Mouse (Mus musculus) right cerebral cortex, postnatal 36 days (tissue): ENCODE data around the gene Gm49318.

Experiments
- DNase-seq, 2 experiments: peaks; one replicate each; pipeline ENCODE4 v3.0.0; 2022; ENCODE audit warnings: low spot score in 2 of 2, mixed read lengths in 1 of 2

Gene Gm49318

DNA sequence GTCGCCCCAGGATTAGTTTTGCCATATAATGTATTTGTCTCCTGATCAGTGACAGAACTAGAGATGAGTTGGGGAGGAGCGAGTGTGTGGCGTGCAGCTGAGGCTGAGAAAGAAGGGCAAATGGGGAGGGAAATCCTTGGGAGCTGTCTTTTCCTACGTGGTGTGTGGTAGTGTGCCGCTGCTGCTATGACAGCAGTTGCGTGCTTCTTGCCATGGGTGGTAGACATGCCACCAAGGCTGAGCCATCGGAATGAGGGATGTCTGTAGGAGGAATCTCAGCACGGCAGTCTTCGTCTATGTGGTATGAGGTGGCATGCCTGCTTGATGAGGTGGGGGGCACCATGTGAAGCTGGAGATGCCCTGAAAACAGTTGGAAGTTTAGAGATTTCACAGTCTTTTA, 40.7 kb downstream of the Gm49318 start:
- DNase-seq = no peak

DNA sequence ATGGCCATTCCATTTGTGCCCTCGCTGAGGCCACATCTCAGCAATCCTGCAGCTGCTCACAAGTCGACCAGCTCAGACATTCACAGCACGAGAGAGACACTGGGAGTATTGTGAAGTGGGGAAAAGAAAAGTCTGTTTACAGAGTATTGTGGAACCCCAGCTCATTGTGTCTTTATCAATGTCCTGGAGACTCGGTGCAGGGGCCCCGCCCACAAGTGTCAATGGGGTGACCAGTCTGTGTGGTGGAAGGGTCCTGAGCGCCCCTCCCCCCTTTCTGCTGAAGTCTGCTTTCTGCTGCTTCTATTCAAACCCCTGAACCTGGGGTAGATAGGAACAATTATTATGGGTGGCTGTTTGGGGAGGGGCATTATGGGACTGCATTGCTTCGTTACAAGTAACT, 42.6 kb downstream of the Gm49318 start:
- no peak for DNase-seq

DNA sequence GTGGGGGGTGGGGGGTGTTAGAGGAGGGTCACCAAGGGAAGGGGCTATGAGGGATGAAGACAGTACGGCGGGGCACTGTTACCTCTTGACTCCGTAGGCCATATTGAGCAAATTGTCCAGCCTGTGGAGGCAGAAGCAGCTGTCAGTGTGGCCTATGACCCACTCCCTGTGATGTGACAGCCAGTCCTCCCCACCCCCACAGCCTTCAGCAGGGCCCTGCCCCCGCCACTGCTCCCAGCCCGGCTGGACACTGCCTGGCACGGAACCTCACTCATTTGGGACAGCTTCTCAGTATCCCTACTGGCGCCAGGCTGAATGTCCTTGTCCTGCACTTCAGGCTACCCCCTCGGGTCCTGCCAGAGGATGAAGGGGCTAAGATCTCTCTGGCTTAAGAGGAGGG, 46.5 kb downstream of the Gm49318 start:
- DNase-seq = no peak

- no peak for DNase-seq
These were observed 53.7 kb downstream of the Gm49318 start for GRCm38 (mm10) chr9:22017208-22017825.

GRCm38 (mm10) chr9:22016245-22016644, 54.8 kb downstream of the Gm49318 start:
- no peak for DNase-seq

DNA sequence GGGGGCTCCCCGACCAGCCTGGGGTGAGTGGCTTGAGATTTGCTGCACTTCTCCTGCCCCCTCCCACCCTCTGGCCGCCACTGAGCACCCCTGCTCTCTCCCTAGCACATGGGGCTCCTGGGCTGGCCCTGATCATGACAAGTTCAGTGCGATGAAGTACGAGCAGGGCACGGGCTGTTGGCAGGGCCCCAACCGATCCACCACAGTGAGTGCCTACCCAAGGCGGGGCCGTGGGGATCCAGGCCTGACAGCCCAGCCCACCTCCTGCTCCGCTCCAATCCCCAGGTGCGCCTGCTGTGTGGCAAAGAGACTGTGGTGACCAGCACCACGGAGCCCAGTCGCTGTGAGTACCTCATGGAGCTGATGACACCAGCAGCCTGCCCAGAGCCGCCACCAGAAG, 58.3 kb downstream of the Gm49318 start:
- no peak for DNase-seq

GRCm38 (mm10) chr9:22011055-22011454, 60.0 kb downstream of the Gm49318 start:
- no peak for DNase-seq

DNA sequence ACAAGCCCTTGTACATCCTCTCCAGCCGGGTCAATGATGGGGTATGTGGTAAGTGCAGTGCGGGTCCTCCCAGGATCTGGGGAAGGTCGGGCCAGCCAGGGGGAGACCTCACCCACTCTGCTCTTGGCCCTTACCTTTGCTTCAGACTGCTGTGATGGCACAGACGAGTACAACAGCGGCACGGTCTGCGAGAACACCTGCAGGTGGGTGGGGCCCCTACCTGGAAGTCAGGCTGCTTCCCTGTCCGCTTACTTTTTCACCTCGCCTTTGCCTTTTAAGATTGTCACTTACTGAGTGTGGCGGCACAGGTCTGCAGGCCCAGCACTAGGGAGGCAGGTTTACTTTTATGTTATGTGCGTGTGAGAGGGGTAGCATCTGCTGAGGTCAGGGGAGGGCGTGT, 66.5 kb downstream of the Gm49318 start:
- no peak for DNase-seq

- peak; percentile 39 to 44 for DNase-seq
These were observed 67.9 kb downstream of the Gm49318 start for GRCm38 (mm10) chr9:22003163-22003554.

DNA sequence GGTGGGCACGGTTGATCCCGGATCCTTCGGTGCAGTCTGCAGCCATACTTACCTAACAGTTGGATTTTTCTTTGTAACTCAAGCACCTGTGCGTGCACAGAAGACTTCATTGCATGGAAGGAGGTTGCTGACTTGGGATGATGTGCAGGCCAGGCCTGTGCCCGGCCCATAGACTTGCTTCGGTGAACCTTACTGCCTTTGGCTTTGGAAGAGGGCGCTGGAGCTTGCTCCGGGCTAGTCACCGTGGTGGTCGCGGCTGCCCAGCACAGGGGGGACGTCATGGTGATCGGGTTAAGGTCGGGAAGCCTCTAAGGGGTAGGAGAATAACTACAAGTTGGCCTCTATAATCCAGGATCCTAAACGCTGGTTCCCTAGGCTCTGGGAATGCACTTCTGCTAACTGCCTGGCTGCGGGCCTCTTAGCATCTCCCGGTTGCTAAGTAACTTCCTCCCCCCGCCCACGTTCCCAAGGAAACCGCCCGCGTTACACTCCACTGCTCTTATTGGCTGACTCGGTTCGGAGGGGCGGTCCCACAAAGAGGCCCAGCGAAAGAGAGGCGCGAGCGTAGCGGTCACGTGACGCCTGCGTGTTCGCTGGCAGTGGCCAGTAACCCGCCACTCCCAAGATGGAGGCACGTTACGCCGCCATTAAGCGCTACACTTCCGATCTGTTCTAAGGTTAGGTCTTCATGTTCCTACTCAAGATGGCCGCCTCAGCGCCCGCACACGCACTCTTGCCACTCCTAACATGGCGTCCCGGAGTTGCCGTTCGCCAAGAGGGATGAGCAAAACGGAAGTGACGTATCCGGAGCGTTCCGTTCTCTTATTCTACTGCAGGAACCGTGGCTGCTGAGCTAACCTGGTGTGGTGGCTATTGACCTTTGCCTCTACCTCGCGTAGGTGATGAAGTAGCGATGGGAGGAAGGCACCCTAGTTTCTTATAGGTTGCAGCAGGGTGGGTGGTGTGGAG, 68.6 kb downstream of the Gm49318 start, which contains the start of the genes Ccdc151 and Prkcsh:
Ccdc151 (minus strand) TSS at position 441 of the 969 bp plus-strand sequence.
Prkcsh (plus strand) TSS at position 613 of the 969 bp plus-strand sequence.
- DNase-seq = peak; percentile 100

DNA sequence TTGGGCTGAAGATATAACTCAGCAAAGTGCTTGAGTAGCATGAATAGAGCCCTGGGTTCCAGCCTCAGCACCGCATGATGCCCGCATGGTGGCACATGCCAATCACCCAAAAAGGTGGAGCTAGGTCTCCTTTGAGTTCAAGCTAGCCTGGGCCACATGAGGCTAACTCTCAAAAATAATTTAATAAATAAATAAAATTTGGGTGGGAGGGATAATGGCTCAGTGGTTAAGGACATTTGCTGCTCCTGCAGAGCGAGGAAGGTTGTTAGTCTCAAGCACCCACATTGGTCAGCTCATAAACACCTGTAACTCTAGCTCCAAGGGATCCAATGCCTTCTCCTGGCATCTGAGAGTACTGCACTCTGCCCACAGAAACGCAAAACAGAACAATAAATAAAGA, 69.4 kb downstream of the Gm49318 start:
- DNase-seq = no peak

GRCm38 (mm10) chr9:22000296-22000695, 70.8 kb downstream of the Gm49318 start:
- no peak for DNase-seq

DNA sequence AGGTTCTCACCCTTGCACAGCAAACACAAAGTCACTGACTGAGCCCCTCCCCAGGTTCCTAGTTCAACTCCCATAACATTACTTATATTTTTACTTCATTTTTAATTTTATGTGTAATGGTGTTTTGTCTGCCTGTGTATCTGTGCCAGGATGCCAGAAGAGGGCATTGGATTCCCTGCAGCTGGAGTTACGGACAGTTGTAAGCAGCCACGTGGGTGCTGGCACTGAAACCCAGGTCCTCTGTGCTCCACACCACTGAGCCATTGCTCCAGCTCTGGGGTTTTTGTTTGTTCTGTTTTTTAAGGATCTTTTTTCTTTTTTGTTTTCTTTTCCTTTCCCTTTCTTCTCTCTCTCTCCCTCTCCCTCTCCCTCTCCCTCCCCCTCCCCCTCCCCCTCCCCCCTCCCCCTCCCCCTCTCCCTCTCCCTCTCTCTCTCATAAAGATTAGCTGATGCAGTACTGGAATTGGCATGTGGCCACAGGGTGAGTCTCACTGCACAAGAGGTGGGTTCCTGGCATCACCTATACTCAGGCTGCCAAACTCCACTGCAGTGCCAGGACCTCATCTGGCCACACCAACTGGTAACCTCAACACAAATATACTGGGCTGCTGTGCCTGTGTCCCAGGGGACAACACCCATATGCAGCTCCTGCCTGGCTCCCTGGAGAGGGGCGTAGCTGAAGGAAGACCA, 74.7 kb downstream of the Gm49318 start:
- DNase-seq = no peak

DNA sequence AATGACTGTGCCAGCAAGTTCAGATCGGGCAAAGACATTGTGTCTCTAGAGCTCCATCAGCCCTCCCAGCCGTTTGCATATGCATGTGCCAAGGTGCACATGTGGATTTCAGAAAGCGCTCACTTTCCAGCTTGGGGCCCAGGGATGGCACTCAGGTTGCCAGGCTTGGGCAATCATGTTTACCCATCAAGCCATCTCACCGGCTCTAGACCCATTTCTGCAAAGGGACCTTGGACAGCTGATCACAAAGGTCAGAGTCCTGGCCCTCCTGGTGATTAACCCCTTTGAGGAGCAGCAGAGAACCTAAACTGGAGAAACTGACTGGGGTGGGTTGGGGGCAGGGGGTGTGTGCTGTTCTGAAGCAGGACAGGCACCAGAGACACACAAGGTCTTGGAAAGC, 78.8 kb downstream of the Gm49318 start:
- no peak for DNase-seq

GRCm38 (mm10) chr9:21989230-21990110, 81.6 kb downstream of the Gm49318 start, which contains the start of gene Rgl3:
Gene Rgl3 (minus strand): TSS chr9:21989446.
- DNase-seq = no peak

GRCm38 (mm10) chr9:21988421-21989101, 82.5 kb downstream of the Gm49318 start:
- no peak for DNase-seq

GRCm38 (mm10) chr9:21987592-21988342, 83.3 kb downstream of the Gm49318 start:
- no peak for DNase-seq
